Mouse (Mus musculus) induced T-regulatory cell, adult 2 months (primary cell): ENCODE measurements at regions not wholly inside any gene's neighbourhood (a gene's known extent, or its start where the extent isn't known, plus 50 kb on each side); places are given as distances from the start of the nearest gene placed in this dataset.

ENCODE experiments used
- DNase-seq: peaks from one replicate; pipeline ENCODE4 v3.0.0-alpha.2; 2012; ENCODE audit warnings: low read depth

- DNase-seq = no peak
Measured at GRCm38 (mm10) chr13:82849037-82849436, 654.8 kb upstream of the Mef2c start.

DNA sequence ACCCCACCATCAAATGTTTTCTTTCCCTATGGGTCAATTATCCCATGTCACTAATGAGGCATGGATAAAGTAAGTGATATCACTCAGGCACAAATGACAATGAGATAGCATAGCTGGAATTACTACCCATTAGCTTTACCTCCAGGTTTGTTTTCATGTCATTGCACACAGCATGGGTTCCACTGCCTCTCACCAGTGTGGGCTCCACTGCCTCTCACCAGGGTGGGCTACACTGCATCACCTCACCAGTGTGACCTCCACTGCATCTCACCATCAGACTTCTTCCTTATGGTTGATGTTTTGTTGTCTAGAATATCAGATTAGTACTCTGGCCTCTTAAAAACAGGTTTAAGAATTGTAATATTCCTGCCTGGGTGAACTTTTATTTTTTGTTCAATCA is 634.0 kb upstream of the Mef2c start:
- no peak for DNase-seq

- no peak for DNase-seq
Measured at GRCm38 (mm10) chr13:82874091-82874490, 629.7 kb upstream of the Mef2c start.

GRCm38 (mm10) chr13:82883368-82883767 is 620.5 kb upstream of the Mef2c start:
- DNase-seq = no peak

- DNase-seq = no peak
Measured at GRCm38 (mm10) chr13:82888755-82889154, 615.1 kb upstream of the Mef2c start.

- DNase-seq = no peak
Measured at GRCm38 (mm10) chr13:82892731-82893130, 611.1 kb upstream of the Mef2c start.

DNA sequence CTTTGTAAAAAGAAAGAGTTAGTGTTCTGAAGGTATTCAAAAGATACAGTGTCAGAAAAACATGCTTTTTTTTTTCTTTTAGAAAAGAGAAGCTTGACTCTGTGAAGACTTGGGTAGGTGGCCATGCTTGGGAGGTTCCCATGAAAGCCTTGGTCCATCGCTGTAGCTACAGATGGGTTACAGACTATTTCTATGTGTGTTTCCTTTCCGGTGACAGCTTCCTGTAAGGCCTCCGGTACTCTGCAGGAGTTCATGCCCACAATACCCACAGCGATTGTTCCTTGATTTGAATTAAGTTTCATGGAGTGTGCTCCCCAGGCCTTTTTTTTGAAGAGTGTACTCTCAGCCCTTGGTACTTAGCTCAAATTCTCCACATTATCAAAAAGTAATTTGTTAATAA is 604.1 kb upstream of the Mef2c start:
- DNase-seq = no peak

DNA sequence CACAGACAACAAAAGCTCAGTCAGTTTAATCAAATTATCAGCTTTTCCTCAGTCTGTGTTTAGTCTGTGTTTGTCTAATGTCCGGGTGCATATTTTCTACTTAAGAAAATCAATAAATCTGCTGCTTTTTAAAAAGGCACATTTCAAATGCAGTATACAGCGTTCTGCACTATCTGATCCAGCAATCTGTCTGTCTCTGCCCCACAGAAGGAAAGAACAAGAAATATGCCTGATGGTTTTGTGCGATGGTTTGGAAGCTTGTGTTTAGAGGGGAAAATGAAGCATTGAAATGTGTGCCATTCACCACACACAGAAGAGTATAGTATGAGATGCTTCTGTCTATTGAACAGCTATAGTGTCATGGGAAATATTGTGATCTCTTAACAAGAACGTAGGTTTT is 601.7 kb upstream of the Mef2c start:
- no peak for DNase-seq

DNA sequence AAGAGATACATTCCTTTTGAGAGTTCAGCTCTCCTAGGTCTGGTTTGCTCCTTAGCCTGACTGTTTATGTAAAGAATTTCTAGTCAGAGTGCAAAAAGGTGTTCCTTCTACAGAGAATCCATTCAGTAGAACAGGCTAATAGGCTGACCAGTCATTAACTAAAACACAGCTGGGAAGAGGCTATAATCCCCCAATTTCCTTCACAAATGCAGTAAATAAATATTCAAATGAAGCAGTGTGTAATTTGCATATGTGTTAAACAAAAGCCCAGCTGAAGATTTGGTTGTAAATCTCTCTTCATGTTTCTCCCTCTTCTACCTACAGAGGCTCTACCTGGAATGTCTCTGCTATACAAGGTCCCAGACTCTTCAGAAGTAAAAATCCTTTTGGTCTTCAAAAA is 600.2 kb upstream of the Mef2c start:
- no peak for DNase-seq

GRCm38 (mm10) chr13:82907689-82908088 is 596.1 kb upstream of the Mef2c start:
- no peak for DNase-seq

DNA sequence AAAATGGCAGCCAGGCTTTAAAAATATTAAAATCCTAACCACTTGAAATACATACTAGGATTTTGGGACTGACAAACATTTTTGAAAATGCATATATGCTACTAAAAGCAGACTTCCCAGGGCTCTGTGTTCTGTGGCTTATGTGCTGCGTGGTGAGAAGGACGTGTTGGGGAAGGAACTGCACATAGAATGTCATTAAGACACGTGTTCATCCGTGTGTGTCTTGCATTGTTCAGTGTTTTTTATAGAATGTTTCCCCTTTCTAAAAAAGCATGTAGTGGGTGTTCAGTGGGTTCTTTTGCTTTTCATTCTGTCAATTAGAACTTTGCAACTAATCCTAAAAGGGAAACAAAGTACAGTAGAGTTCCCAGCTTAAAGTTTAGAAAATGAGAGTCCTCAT is 594.7 kb upstream of the Mef2c start:
- no peak for DNase-seq

DNA sequence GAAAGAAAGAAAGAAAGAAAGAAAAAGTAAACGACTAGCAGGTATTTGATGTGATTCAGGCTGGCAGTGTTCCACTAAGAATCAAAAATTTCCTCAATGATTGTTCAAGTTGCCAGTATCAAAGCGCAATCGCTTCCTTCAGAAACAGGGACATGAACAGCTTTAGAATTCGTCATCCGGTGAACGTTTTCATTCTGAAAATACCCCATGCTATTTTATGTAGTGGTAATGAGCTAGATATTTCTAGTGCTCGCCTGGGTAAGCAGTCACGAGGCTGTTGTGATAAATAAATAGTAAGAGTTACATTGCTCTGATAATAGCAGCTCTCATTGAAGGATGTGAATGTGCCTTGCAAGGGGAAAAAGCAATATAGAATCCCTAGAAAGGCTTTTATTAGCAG is 591.0 kb upstream of the Mef2c start:
- no peak for DNase-seq

GRCm38 (mm10) chr13:82915194-82915593 is 588.6 kb upstream of the Mef2c start:
- no peak for DNase-seq

DNA sequence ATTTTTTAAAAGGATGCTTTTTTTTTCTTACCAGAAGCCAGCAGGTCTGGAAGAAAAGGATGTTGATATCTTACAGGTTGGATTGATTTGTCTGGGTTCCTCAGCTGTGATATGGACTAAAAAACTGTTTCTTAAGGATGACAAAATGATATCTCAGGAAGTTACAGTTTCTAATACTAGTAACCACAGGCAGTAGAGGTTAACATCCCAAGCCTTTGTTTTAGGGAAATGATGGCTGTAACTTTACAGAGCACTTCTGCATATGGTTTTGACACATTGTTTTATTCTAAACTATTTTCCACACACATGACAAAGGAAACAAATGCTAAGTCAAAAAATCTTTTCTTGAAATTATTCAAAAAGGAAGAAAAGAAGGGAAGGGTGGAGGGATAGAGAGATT is 573.8 kb upstream of the Mef2c start:
- no peak for DNase-seq

DNA sequence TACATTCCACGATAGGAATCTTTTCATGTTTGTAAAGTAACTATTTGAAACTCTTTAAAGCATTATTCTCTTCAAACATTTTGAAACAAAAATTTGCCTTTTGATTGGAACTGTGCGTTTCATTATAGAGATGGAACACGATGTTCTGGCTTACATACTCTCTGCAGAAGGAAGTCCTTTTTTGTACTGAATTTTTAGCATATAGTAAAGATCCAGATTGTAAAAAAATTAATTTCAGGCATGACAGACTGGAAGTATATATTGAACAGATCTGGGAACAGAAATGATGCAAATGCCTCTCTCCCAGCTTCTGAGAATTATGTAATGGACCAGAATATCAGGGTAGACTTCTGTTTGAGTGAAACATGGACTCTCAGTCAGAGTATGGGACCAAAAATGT is 566.0 kb upstream of the Mef2c start:
- DNase-seq = no peak

- DNase-seq = no peak
Measured at GRCm38 (mm10) chr13:82942691-82943341, 561.0 kb upstream of the Mef2c start.

DNA sequence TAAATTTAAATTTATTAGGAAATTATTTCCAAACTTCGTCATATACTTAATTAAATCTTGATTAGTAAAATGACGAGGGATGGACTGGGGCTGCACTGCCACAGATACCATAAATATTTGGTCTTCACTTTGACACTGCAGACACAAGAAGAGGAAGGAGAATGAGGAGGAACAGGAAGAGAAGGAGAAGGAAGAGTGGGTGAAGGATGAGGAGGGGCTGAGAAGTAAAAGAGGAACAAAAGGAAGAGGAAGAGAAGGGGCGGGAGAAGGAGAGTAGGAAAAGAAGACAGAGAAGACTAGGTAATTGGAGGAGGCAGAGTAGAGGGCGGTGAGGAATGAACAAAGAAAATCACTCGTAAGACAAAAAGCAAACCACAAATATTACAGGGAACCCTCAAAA is 556.9 kb upstream of the Mef2c start:
- DNase-seq = no peak

GRCm38 (mm10) chr13:82949541-82949940 is 554.3 kb upstream of the Mef2c start:
- no peak for DNase-seq

DNA sequence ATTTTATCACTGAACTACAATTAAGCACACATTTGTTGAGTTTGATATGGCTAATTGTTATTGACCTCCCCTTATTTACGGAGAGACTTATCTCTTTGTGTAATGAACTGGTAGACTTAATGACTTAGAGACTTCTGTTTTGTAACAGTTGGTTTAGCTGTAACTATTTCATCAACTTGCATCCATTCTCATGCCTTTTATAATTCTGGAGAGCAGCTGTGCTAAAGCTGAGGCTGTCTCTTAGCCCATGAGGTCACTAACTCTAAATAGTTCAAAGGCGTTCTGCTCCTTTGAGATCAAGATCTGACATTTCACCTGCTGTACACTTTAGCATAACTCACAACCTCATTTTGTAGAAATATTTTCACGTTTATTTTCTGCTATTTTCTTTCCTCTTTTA is 541.5 kb upstream of the Mef2c start:
- no peak for DNase-seq

- no peak for DNase-seq
Measured at GRCm38 (mm10) chr13:82971722-82972121, 532.1 kb upstream of the Mef2c start.

DNA sequence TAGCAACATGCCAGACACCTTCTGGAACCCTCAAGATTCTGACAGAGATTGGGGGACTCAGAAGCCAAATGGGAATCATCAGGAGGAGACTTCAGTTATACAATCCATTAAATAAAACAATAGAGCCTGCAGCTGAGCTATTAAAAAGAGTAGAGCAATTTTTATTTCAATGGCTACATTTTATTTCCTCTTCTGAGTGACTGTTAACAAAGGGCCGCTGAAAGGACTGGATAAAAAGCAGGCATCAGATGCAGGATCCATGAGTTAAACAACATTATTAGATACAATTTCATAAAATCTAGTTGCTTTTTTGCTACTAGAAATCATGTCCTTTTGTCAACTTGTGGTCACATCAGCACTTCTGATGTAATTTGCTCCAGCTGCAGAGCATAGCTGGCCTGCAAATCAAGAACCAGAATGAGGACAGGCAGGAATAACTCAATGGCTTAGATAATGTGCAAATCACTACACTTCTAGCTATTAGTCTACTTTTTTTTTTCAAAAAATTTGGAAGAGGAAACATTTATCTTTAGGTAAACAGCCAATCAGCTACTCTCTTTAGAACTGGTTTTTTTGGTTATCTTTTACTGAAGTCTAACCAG is 529.5 kb upstream of the Mef2c start:
- DNase-seq = no peak

GRCm38 (mm10) chr13:83001118-83001517 is 502.7 kb upstream of the Mef2c start:
- no peak for DNase-seq

DNA sequence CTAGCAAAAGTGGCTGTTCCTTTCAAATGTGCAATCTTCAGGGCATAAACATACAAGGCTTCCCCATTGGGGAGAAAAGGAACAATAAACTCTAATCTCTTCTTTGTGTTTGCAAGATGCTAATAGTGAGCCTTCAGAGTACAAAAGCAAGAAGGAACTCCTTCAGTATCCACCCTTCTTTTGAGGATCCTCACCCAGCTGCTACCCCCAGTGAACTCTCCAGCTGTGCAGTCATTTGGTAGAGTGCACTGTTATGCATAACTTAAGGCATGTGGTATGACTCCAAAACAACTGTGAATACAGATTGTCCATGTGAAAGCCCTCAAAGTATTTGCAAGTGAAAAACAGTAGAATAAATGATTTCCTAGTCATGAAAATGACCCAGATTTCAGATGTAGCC is 487.1 kb upstream of the Mef2c start:
- no peak for DNase-seq

DNA sequence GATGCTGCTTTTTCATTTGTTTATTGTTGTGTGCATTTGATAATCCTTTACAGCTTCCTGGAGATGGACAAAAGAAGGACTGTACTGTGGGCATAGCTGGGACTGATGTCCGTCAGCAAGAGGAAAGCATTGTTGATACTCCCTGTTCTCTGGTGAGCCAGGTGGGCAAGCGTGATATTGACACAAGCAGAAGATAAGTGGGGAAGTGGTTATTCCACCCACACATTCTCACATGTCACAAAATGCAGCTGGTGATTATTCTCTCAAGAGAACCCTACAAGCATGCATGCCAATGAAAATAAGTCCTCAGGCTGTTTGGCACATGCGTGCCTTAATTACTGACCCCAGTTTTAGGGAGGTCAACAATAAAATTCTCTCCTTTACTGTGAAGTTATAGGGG is 483.0 kb upstream of the Mef2c start:
- DNase-seq = no peak
